ENCODE assay signal across 23 mouse cellular contexts in the genomic region with DNA sequence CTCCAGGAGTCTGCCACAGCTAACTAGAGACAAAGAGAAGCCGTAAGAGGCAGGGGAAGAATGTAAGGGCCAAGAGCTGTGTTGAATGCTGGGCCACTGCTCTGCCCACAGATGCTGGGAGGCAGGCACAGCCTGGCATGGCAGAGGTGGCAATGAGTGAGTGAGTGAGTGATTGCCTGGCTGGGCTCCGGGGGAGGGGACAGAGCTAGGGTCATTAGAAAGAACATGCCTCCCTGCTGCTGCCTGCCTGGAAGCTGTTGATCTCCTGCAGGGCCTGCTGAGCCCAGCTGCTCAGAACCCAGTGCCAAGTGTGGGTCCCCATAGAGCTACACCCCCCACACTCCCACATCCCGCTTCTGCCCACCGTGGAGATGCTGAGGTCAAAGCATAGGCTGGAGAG. TPM values are rescaled to one million over a fixed set of nuclear protein-coding genes. Genes with fewer than 3 reads are reported as not detected.
DNase-seq lines count a peak whose midpoint lies in the region; ATAC-seq and TF ChIP-seq lines count a peak whose summit lies in the region.
"Had no signal": no experiment of that assay in that cellular context is flagged by ENCODE, and none has a peak within 500 bp of the region (broad histone marks: within the 10 kb centered on the region; RNA-seq: fewer than 3 reads in every experiment).

No protein-coding gene starts in this region.

- 0 out of 2 replicates have a peak, but pooled peaks have one; percentile 19 for ATAC-seq in forebrain, embryonic 15.5 days (replicated peaks)
- no peak for ATAC-seq in forebrain, embryonic 11.5 days (replicated peaks; ENCODE audit: low FRiP score)
- no peak for ATAC-seq in kidney, embryonic 16.5 days (ENCODE audit: low FRiP score, low TSS enrichment)
- peak; percentile 42; the same call in 1 of the 2 replicates for ATAC-seq in hindbrain, postnatal 0 days
- ATAC-seq: CD4-positive, CD25-positive, alpha-beta regulatory T cell, adult 4 months had no signal

- no peak for TF ChIP-seq CTCF in hindbrain, postnatal 0 days (IDR thresholded peaks at IDR 0.05; ENCODE audit: low read depth)

- no peaks in the 10 kb centered on the region for H3K9me3 ChIP-seq in forebrain, embryonic 15.5 days
- no peaks in the 10 kb centered on the region for H3K9me3 ChIP-seq in forebrain, embryonic 11.5 days (ENCODE audit: control insufficient read depth, low read length)
- H3K9me3 ChIP-seq in kidney, embryonic 16.5 days (ENCODE audit: low read length) = no peaks in the 10 kb centered on the region
- H3K9me3 ChIP-seq in hindbrain, postnatal 0 days (ENCODE audit: low read length) = no peaks in the 10 kb centered on the region
- no peaks in the 10 kb centered on the region for H3K9me3 ChIP-seq in limb, embryonic 10.5 days (replicated peaks)
- H3K9me3 ChIP-seq: limb, embryonic 15.5 days; neural tube, embryonic 15.5 days had no signal

- no peak overlapping the region for H3K9ac ChIP-seq in forebrain, embryonic 15.5 days (replicated peaks)
- no peak overlapping the region for H3K9ac ChIP-seq in forebrain, embryonic 11.5 days (ENCODE audit: low read length)
- no peak overlapping the region for H3K9ac ChIP-seq in kidney, embryonic 16.5 days (replicated peaks; ENCODE audit: low read length)
- H3K9ac ChIP-seq in hindbrain, postnatal 0 days (replicated peaks; ENCODE audit: low read length) = no peak overlapping the region
- H3K9ac ChIP-seq: limb, embryonic 15.5 days; liver, embryonic 14.5 days; lung, embryonic 14.5 days; neural tube, embryonic 15.5 days had no signal

- H3K4me2 ChIP-seq in forebrain, embryonic 15.5 days (replicated peaks) = no peak overlapping the region
- no peak overlapping the region for H3K4me2 ChIP-seq in forebrain, embryonic 11.5 days (ENCODE audit: low read depth, low read length, severe bottlenecking)
- H3K4me2 ChIP-seq in kidney, embryonic 16.5 days (replicated peaks; ENCODE audit: low read depth, low read length) = no peak overlapping the region
- H3K4me2 ChIP-seq in hindbrain, postnatal 0 days (ENCODE audit: low read depth, low read length) = no peak overlapping the region
- H3K4me2 ChIP-seq: heart, embryonic 11.5 days; limb, embryonic 15.5 days; lung, embryonic 14.5 days; neural tube, embryonic 15.5 days had no signal

- no peaks in the 10 kb centered on the region for H3K36me3 ChIP-seq in forebrain, embryonic 15.5 days
- no peaks in the 10 kb centered on the region for H3K36me3 ChIP-seq in forebrain, embryonic 11.5 days (ENCODE audit: control insufficient read depth, insufficient read depth, low read length)
- no peaks in the 10 kb centered on the region for H3K36me3 ChIP-seq in kidney, embryonic 16.5 days (ENCODE audit: insufficient read depth, low read length)
- no peaks in the 10 kb centered on the region for H3K36me3 ChIP-seq in hindbrain, postnatal 0 days (ENCODE audit: insufficient read depth, low read length)
- H3K36me3 ChIP-seq in limb, embryonic 10.5 days = no peaks in the 10 kb centered on the region
- H3K36me3 ChIP-seq: limb, embryonic 15.5 days; neural tube, embryonic 15.5 days had no signal

- no peak overlapping the region for H3K27ac ChIP-seq in forebrain, embryonic 15.5 days (replicated peaks)
- H3K27ac ChIP-seq in forebrain, embryonic 11.5 days (ENCODE audit: low read depth, low read length) = no peak overlapping the region
- no peak overlapping the region for H3K27ac ChIP-seq in kidney, embryonic 16.5 days (ENCODE audit: low read length)
- no peak overlapping the region for H3K27ac ChIP-seq in hindbrain, postnatal 0 days
- no peak overlapping the region for H3K27ac ChIP-seq in limb, embryonic 10.5 days
- H3K27ac ChIP-seq: limb, embryonic 15.5 days; liver, embryonic 14.5 days; neural tube, embryonic 15.5 days had no signal

- H3K4me1 ChIP-seq in forebrain, embryonic 15.5 days = peaks cover 6% of the 10 kb centered on the region; the same call in 1 of the 2 replicates
- H3K4me1 ChIP-seq in forebrain, embryonic 11.5 days (replicated peaks; ENCODE audit: control insufficient read depth, insufficient read depth, low read length) = no peaks in the 10 kb centered on the region
- H3K4me1 ChIP-seq in kidney, embryonic 16.5 days (ENCODE audit: insufficient read depth, low read length) = peaks cover 15% of the 10 kb centered on the region
- H3K4me1 ChIP-seq in hindbrain, postnatal 0 days (ENCODE audit: insufficient read depth, low read length) = peaks cover 7% of the 10 kb centered on the region; the same call in 1 of the 2 replicates
- H3K4me1 ChIP-seq in limb, embryonic 10.5 days = peaks cover 23% of the 10 kb centered on the region

- H3K27me3 ChIP-seq in forebrain, embryonic 15.5 days = no peaks in the 10 kb centered on the region
- no peaks in the 10 kb centered on the region for H3K27me3 ChIP-seq in forebrain, embryonic 11.5 days (ENCODE audit: control insufficient read depth, insufficient read depth, low read length)
- H3K27me3 ChIP-seq in kidney, embryonic 16.5 days (ENCODE audit: insufficient read depth, low read length) = no peaks in the 10 kb centered on the region
- no peaks in the 10 kb centered on the region for H3K27me3 ChIP-seq in hindbrain, postnatal 0 days (ENCODE audit: insufficient read depth, low read length)
- peaks cover 9% of the 10 kb centered on the region; the same call in 1 of the 2 replicates for H3K27me3 ChIP-seq in limb, embryonic 10.5 days (ENCODE audit: low read depth, poor library complexity, severe bottlenecking)
- H3K27me3 ChIP-seq: neural tube, embryonic 15.5 days had no signal

- 18% methylated on average over 4 of the region's 4 CpGs for WGBS in forebrain, embryonic 15.5 days
- WGBS in forebrain, embryonic 11.5 days = 21% methylated on average over 4 of the region's 4 CpGs
- 22% methylated on average over 4 of the region's 4 CpGs for WGBS in kidney, embryonic 16.5 days
- WGBS in hindbrain, postnatal 0 days = 18% methylated on average over 4 of the region's 4 CpGs
- 14% methylated on average over 4 of the region's 4 CpGs for whole genome bisulfite sequencing in limb, embryonic 10.5 days

- no peak overlapping the region for H3K4me3 ChIP-seq in forebrain, embryonic 15.5 days
- H3K4me3 ChIP-seq in forebrain, embryonic 11.5 days (ENCODE audit: low read depth, low read length) = no peak overlapping the region
- no peak overlapping the region for H3K4me3 ChIP-seq in kidney, embryonic 16.5 days (ENCODE audit: low read length)
- no peak overlapping the region for H3K4me3 ChIP-seq in hindbrain, postnatal 0 days (ENCODE audit: low read length)
- H3K4me3 ChIP-seq in limb, embryonic 10.5 days = no peak overlapping the region
- H3K4me3 ChIP-seq: limb, embryonic 15.5 days; myocyte; neural tube, embryonic 15.5 days had no signal

- DNase-seq in forebrain, embryonic 11.5 days (ENCODE audit: low spot score) = no peak
- DNase-seq in kidney, postnatal 4 days = peak; percentile 41 to 60
- DNase-seq in brain, adult 2 months (ENCODE audit: low read depth, low spot score) = peak; percentile 61
- peak; percentile 37 for DNase-seq in hindbrain, postnatal 0 days (ENCODE audit: low spot score)
- DNase-seq in limb, embryonic 10.5 days (ENCODE audit: low spot score) = no peak
- DNase-seq: adrenal gland, postnatal 14 days; cerebellum, adult 9-10 months; gastrocnemius, postnatal 10 days; heart, adult 11 months; kidney, adult 8-10 months; kidney, postnatal 14 days; lung, embryonic 14.5 days; midbrain, embryonic 14.5 days; thymus, adult 18-20 months; thymus, postnatal 36 days had no signal

RNA-seq across cellular contexts. Expression of gene Spns2, which starts 7.7 kb away (rescaled TPM):
- 8.7 and 9.1 TPM in 2 replicates for polyA plus RNA-seq in forebrain, embryonic 15.5 days (2015; fragmentation: Nextera tagmentation; extraction: Ambion mirVana)
- polyA plus RNA-seq in forebrain, embryonic 11.5 days (2014; fragmentation: Nextera tagmentation; extraction: Ambion mirVana) = 4.0 and 4.8 TPM in 2 replicates
- polyA plus RNA-seq in kidney, embryonic 16.5 days (2015; fragmentation: Nextera tagmentation; extraction: Ambion mirVana) = 2.5 and 3.3 TPM in 2 replicates
- 58.5 and 66.0 TPM in 2 replicates for total RNA-seq in hindbrain, postnatal 0 days (2014; rRNA removed)
- polyA plus RNA-seq in hindbrain, postnatal 0 days (2015; fragmentation: Nextera tagmentation; extraction: Ambion mirVana) = 7.0 and 7.2 TPM in 2 replicates
- 2.8 and 3.0 TPM in 2 replicates for polyA plus RNA-seq in limb, embryonic 10.5 days (2016; fragmentation: Nextera tagmentation; extraction: Ambion mirVana)
- polyA plus RNA-seq: CD4-positive, CD25-positive, alpha-beta regulatory T cell, adult 4 months had no signal

RNA-seq across cellular contexts. Expression of gene Spns3, which starts 52.9 kb away (rescaled TPM):
- polyA plus RNA-seq in forebrain, embryonic 15.5 days (2015; fragmentation: Nextera tagmentation; extraction: Ambion mirVana) = 0.08 TPM in 2 replicates
- not detected in 2 replicates for polyA plus RNA-seq in forebrain, embryonic 11.5 days (2014; fragmentation: Nextera tagmentation; extraction: Ambion mirVana)
- 0.27 and 0.32 TPM in 2 replicates for polyA plus RNA-seq in kidney, embryonic 16.5 days (2015; fragmentation: Nextera tagmentation; extraction: Ambion mirVana)
- total RNA-seq in hindbrain, postnatal 0 days (2014; rRNA removed) = 0.10 TPM in 1 of 2 replicates, not detected in the other
- polyA plus RNA-seq in hindbrain, postnatal 0 days (2015; fragmentation: Nextera tagmentation; extraction: Ambion mirVana) = 0.13 and 0.25 TPM in 2 replicates
- polyA plus RNA-seq in limb, embryonic 10.5 days (2016; fragmentation: Nextera tagmentation; extraction: Ambion mirVana) = 0.15 TPM in 1 of 2 replicates, not detected in the other
- polyA plus RNA-seq: lung, embryonic 14.5 days; midbrain, embryonic 14.5 days had no signal

RNA-seq across cellular contexts. Expression of gene Mybbp1a, which starts 56.2 kb away (rescaled TPM):
- polyA plus RNA-seq in forebrain, embryonic 15.5 days (2015; fragmentation: Nextera tagmentation; extraction: Ambion mirVana) = 90.0 and 97.2 TPM in 2 replicates
- 165 and 166 TPM in 2 replicates for polyA plus RNA-seq in forebrain, embryonic 11.5 days (2014; fragmentation: Nextera tagmentation; extraction: Ambion mirVana)
- 175 and 177 TPM in 2 replicates for polyA plus RNA-seq in kidney, embryonic 16.5 days (2015; fragmentation: Nextera tagmentation; extraction: Ambion mirVana)
- 28.0 and 36.1 TPM in 2 replicates for total RNA-seq in hindbrain, postnatal 0 days (2014; rRNA removed)
- polyA plus RNA-seq in hindbrain, postnatal 0 days (2015; fragmentation: Nextera tagmentation; extraction: Ambion mirVana) = 61.5 and 68.7 TPM in 2 replicates
- polyA plus RNA-seq in limb, embryonic 10.5 days (2016; fragmentation: Nextera tagmentation; extraction: Ambion mirVana) = 234 and 274 TPM in 2 replicates

Comparison
In these comparisons a context has a peak if more than half of its experiments do, and no peak if none do; other contexts are left out.
1. ATAC-seq: peak in forebrain, embryonic 15.5 days (single experiment) and hindbrain, postnatal 0 days (single experiment); none in forebrain, embryonic 11.5 days (single experiment) and kidney, embryonic 16.5 days (single experiment).
2. DNase-seq: peak in kidney, postnatal 4 days (2 of 2), brain, adult 2 months (single experiment) and hindbrain, postnatal 0 days (single experiment); none in forebrain, embryonic 11.5 days (single experiment) and limb, embryonic 10.5 days (single experiment).